Mouse (Mus musculus): ENCODE measurements around the gene Cyb5b.
A peak's percentile ranks its signal among the peaks of the same experiment; 100 is the strongest.

Gene Cyb5b

GRCm38 (mm10) chr8:107130028-107130427 is 20.4 kb upstream of the Cyb5b start:
- no peak for DNase-seq (ENCODE audit: low read depth, low spot score)

GRCm38 (mm10) chr8:107132581-107133491 is 17.6 kb upstream of the Cyb5b start:
- no peak for DNase-seq (ENCODE audit: low read depth, low spot score)

DNA sequence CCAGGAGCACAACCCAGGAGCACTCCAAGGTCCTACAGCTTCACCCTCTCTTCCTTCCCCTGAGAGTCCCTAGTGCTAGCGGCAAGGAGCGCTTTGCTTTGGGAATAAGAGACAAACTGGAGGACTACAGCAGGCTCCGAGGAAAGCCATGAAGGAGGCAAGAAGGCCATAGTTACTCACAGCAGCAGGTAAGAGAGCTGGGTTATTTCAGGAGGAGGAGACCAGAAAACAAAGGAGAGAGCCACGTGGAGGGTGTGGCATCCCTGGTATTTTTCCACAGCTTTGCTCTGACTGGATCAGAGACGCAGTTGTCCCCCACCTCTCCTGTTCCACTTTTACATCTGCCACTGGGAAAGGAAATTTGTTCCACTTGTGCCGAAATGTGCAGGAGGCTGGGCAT is 16.6 kb upstream of the Cyb5b start:
- peak; percentile 80 for DNase-seq (ENCODE audit: low read depth, low spot score)

- DNase-seq (ENCODE audit: low read depth, low spot score): no peak
These were observed 14.3 kb upstream of the Cyb5b start for GRCm38 (mm10) chr8:107136003-107136612.

- no peak for DNase-seq (ENCODE audit: low read depth, low spot score)
These were observed 12.8 kb upstream of the Cyb5b start for GRCm38 (mm10) chr8:107137591-107137990.

GRCm38 (mm10) chr8:107138338-107138737 is 12.1 kb upstream of the Cyb5b start:
- DNase-seq (ENCODE audit: low read depth, low spot score): no peak

GRCm38 (mm10) chr8:107139704-107140470 is 10.6 kb upstream of the Cyb5b start:
- DNase-seq (ENCODE audit: low read depth, low spot score): peak; percentile 83

DNA sequence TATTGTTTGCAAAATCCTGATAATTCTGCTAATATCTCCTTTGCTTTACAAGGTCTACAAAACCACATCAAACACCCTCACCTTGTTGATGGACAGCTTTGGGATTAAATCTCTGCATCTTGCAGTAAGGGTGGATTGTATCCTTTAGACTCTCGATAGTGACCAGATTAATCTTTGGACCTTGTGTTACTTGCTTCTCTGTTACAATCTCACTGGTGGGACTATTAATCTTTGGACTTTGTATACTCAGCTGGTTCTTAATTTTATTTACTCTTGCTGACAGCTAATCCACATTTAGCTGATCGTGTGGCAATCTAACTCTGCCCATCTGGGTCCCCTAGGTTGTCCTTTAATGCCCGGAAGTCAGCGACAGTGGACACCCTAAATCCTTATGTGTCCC is 7.9 kb upstream of the Cyb5b start:
- DNase-seq (ENCODE audit: low read depth, low spot score): no peak

- no peak for DNase-seq (ENCODE audit: low read depth, low spot score)
These were observed 6.9 kb upstream of the Cyb5b start for GRCm38 (mm10) chr8:107143501-107143900.

GRCm38 (mm10) chr8:107146186-107146585 is 4.3 kb upstream of the Cyb5b start:
- no peak for DNase-seq (ENCODE audit: low read depth, low spot score)

GRCm38 (mm10) chr8:107148802-107149201 is 1.6 kb upstream of the Cyb5b start:
- DNase-seq (ENCODE audit: low read depth, low spot score): no peak

DNA sequence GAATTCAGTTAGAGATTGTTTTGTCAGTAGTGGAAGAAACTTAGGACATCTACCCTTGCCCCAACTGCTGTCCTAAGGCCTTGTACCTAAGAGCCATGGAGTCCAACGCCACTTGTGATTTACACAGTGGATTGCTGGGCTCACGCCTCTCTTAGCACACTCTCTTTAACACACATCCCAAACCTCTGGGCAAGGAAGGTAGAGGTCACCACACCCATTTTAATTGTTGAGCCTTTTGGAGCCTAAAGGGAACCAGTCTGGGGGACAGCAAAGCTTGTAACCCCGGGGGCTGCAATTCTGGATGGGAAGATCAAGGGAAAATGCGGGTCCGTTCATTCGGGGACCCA is 410 bp upstream of the Cyb5b start:
- no peak for DNase-seq (ENCODE audit: low read depth, low spot score)

DNA sequence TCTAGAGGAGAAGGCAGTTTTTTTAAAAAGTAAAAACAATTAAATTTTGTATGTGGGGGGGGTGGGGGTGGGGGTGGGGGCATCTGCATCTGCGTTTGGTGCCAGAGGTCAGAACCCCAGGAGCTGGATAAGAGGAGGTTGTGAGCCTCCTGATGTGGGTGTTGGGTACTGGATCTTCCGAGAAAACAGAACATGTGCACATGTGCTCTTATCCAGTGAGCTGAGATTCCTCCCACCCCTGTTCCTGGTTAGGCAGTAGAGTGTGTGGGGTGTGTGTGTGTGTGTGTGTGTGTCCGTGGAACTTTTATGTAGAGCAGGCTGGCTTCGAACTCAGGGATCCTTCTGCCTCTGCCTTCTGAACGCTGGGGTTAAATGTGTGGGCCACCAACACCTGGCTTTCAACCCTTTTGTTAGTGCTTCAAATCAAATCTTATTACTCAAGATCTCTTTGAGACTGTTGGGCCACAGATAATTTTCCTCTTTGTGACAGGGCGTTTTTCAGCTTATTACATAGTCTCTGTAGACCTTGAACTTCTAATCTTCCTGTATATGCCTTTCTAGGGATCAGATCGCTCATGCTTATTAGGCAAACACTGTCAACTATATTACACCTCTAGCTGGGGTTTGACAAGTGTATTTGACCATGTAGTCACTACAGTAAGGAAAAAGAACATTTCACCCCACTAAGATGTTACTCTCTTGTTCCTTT is 926 bp downstream of the Cyb5b start:
- DNase-seq (ENCODE audit: low read depth, low spot score): no peak

DNA sequence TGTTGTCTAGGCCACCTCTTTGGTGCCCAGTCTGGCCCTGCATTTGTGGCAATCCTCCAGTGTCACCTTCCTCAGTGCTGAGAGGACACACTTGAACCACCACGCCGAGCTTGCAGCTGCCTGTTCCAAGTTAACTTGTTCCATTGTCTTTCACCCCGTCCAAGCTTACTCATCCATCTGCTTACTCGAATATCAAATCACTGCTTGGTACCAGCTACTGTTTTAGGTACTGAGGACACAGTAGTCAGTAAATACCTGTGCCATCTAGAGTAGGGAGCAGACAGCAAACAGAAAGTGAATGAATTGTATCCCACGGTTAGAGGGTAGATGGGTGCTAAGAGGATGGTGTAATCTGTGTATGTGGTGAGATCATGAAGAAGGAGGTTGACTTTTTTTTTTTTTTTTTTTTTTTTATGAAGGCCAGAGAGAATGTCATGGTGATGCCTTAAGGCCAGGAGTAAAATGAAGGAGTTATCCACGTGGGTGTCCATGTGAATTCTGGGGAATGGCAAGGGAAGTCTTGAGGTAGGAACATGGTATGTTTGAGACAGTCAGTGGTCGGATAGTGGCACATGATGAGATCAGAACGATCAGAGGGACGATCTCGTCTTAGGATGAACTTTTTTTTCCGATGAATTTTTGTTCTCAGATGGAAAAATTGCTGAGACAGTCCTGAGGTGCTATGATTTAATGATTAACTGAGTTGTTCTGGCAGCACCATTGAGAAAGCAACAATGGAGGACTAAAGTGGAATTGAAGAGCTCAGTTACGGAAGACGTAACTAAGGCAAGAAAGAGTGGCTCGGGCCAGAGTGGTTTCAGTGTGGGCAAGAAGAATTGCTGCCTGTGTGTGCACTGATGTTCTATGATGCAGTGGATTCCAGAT is 3.1 kb downstream of the Cyb5b start:
- DNase-seq (ENCODE audit: low read depth, low spot score): no peak

- DNase-seq (ENCODE audit: low read depth, low spot score): no peak
These were observed 6.4 kb downstream of the Cyb5b start for GRCm38 (mm10) chr8:107156816-107157215.

GRCm38 (mm10) chr8:107157836-107158235 is 7.4 kb downstream of the Cyb5b start:
- no peak for DNase-seq (ENCODE audit: low read depth, low spot score)

GRCm38 (mm10) chr8:107158890-107159289 is 8.4 kb downstream of the Cyb5b start:
- no peak for DNase-seq (ENCODE audit: low read depth, low spot score)

DNA sequence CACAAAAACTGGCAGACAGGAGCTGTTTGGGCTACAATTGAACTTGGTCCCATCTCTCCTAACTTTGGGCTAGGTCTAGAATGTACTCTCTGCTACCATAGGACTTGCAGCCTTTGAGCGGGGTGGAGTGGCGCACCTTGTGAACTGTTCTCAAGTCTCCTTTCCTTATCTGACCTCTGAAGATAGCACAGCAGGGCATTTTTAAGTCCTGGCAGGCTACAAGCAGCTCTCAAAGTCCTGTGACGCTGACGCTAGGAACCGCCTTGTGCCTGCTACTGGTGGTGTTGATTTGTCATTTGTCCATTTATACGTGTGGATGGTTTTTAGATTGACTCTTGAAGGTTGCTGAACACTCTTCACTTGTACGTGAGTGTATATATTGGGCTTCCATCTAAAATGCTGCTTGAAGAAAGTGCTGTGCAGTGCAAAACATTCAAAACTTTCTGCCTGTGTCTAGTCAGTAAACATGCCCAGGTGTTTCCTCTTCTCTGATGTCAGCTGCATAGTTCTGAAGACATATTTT is 13.9 kb downstream of the Cyb5b start:
- DNase-seq (ENCODE audit: low read depth, low spot score): no peak

- DNase-seq (ENCODE audit: low read depth, low spot score): no peak
These were observed 15.3 kb downstream of the Cyb5b start for GRCm38 (mm10) chr8:107165745-107166144.

GRCm38 (mm10) chr8:107167848-107168247 is 17.4 kb downstream of the Cyb5b start:
- DNase-seq (ENCODE audit: low read depth, low spot score): no peak

DNA sequence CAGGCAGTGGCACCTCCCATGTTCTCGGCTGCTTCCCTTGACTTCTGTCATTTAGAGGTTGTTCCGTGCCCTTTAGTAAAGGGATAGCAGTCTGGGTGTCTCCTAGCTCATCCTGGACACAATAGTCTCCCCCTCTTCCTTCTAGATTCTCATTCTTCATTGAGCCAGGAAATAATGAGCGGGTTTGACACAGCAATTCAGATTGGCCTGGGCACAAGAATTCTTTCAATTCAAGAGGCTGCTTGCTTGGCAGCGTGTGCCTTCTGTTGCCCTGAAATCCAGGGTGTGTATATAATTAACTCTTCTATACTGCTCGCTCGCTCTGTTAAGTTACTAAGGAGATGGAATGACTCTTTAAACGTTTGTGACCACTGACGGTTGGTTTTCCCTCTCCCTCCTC is 21.7 kb downstream of the Cyb5b start:
- no peak for DNase-seq (ENCODE audit: low read depth, low spot score)

Data from ZHBTc4 (cell line).